Mouse (Mus musculus): ENCODE data around the gene Ntn5. TPM values are rescaled to one million over a fixed set of nuclear protein-coding genes. Genes with fewer than 3 reads are reported as not detected.

Gene Ntn5
- total and polyA plus RNA-seq, 3 experiments = 0.18 to 0.47 (median 0.26) TPM

GRCm38 (mm10) chr7:45733477-45733876, 49.7 kb downstream of the Ntn5 start:
- Histone ChIP-seq H3K9ac (ENCODE audit: low read depth, low read length) (no peak overlapping the region), H3K4me1 (ENCODE audit: control insufficient read depth, insufficient read depth, low read length) (no peaks in the 10 kb centered on the region), H3K27me3 (ENCODE audit: control insufficient read depth, insufficient read depth, low read length) (no peaks in the 10 kb centered on the region), H3K79me2 (replicated peaks; ENCODE audit: control insufficient read depth, insufficient read depth, low read length) (no peaks in the 10 kb centered on the region), H3K27ac (no peak overlapping the region), H3K4me3 (no peak overlapping the region), H3K36me3 (ENCODE audit: control insufficient read depth, insufficient read depth, low read length) (no peaks in the 10 kb centered on the region)
- no peak for DNase-seq
- TF ChIP-seq CTCF (IDR thresholded peaks at IDR 0.05) (no peak), EP300 (IDR thresholded peaks at IDR 0.05; ENCODE audit: insufficient read depth, low read depth, low read length) (no peak), POLR2A (IDR thresholded peaks at IDR 0.05; ENCODE audit: insufficient read depth, low read depth, low read length) (no peak)
- intact Hi-C loops (cut with DNase I) = no loop called here
- 66% methylated on average over 5 of the region's 5 CpGs for WGBS

DNA sequence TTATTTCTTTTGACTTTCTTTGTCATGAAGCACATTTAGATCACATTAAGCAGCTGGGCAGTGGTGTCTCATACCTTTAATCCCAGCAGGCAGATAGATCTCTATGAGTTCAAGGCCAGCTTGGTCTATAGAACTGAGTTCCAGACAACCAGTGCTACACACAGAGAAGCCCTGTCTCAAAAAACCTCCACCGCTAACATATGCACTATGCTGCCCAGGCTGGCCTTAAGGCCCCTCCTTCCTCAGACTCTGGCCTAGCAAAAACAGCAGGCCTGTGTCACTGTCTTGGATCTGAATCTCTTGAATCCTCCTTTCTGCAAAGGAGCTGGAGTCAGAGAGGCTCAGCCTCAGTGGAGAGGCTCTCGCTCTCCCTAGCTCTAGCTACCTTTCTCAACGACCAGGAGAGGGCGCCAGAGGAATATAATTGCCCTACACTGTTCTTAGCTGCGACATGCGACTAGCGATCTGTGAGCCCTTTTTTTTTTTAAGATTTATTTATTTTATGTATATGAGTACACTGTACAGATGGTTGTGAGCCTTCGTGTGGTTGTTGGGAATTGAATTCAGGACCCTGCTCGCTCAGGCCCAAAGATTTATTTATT, 55.4 kb downstream of the Ntn5 start:
- no peak overlapping the region for H3K9ac ChIP-seq (ENCODE audit: low read depth, low read length)
- H3K4me1 ChIP-seq (ENCODE audit: control insufficient read depth, insufficient read depth, low read length) = no peaks in the 10 kb centered on the region
- H3K4me3 ChIP-seq = no peak overlapping the region
- no peaks in the 10 kb centered on the region for H3K36me3 ChIP-seq (ENCODE audit: control insufficient read depth, insufficient read depth, low read length)
- WGBS = 7% methylated on average over 9 of the region's 9 CpGs
- intact Hi-C loops (cut with DNase I) = loop anchor here (1.0 to 2.0 kb wide), 3 partner anchors 62 to 270 kb away; no protein-coding TSS in a partner anchor
- no peaks in the 10 kb centered on the region for H3K79me2 ChIP-seq (replicated peaks; ENCODE audit: control insufficient read depth, insufficient read depth, low read length)
- TF ChIP-seq CTCF (IDR thresholded peaks at IDR 0.05) (peak; percentile 91), EP300 (IDR thresholded peaks at IDR 0.05; ENCODE audit: insufficient read depth, low read depth, low read length) (peak; percentile 72; the same call in 1 of the 2 replicates), POLR2A (IDR thresholded peaks at IDR 0.05; ENCODE audit: insufficient read depth, low read depth, low read length) (no peak)
- peak; percentile 73 to 74 for DNase-seq
- H3K27ac ChIP-seq = no peak overlapping the region
- no peaks in the 10 kb centered on the region for H3K27me3 ChIP-seq (ENCODE audit: control insufficient read depth, insufficient read depth, low read length)

DNA sequence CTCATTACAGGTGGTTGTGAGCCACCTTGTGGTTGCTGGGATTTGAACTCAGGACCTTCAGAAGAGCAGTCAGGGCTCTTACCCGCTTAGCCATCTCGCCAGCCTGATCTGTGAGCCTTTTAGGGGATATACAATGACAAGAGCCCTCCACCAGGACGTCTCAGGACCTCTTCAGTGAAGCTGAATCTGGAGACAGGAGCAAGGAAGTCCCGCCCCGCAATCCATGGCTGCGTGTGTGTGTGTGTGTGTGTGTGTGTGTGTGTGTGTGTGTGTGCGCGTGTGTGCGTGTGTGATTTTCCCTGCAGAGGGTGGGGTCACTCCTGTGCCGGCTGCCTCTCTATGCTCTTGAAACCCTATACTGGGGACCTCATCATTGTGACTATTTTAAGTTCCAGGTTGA, 56.0 kb downstream of the Ntn5 start:
- 69% methylated on average over 10 of the region's 10 CpGs for WGBS
- no peak overlapping the region for H3K27ac ChIP-seq
- intact Hi-C loops (cut with DNase I) = loop anchor here (1.0 to 2.0 kb wide), 3 partner anchors 61 to 269 kb away; no protein-coding TSS in a partner anchor
- no peak overlapping the region for H3K4me3 ChIP-seq
- H3K79me2 ChIP-seq (replicated peaks; ENCODE audit: control insufficient read depth, insufficient read depth, low read length) = no peaks in the 10 kb centered on the region
- H3K9ac ChIP-seq (ENCODE audit: low read depth, low read length) = no peak overlapping the region
- no peaks in the 10 kb centered on the region for H3K27me3 ChIP-seq (ENCODE audit: control insufficient read depth, insufficient read depth, low read length)
- TF ChIP-seq CTCF (IDR thresholded peaks at IDR 0.05) (no peak), EP300 (IDR thresholded peaks at IDR 0.05; ENCODE audit: insufficient read depth, low read depth, low read length) (no peak), POLR2A (IDR thresholded peaks at IDR 0.05; ENCODE audit: insufficient read depth, low read depth, low read length) (no peak)
- no peak for DNase-seq
- no peaks in the 10 kb centered on the region for H3K4me1 ChIP-seq (ENCODE audit: control insufficient read depth, insufficient read depth, low read length)
- H3K36me3 ChIP-seq (ENCODE audit: control insufficient read depth, insufficient read depth, low read length) = no peaks in the 10 kb centered on the region

GRCm38 (mm10) chr7:45741308-45741707, 57.5 kb downstream of the Ntn5 start:
- H3K36me3 ChIP-seq (ENCODE audit: control insufficient read depth, insufficient read depth, low read length) = no peaks in the 10 kb centered on the region
- no peak for DNase-seq
- no peak overlapping the region for H3K9ac ChIP-seq (ENCODE audit: low read depth, low read length)
- no peaks in the 10 kb centered on the region for H3K27me3 ChIP-seq (ENCODE audit: control insufficient read depth, insufficient read depth, low read length)
- no peak overlapping the region for H3K27ac ChIP-seq
- intact Hi-C loops (cut with DNase I) = no loop called here
- H3K4me1 ChIP-seq (ENCODE audit: control insufficient read depth, insufficient read depth, low read length) = no peaks in the 10 kb centered on the region
- H3K4me3 ChIP-seq = no peak overlapping the region
- H3K79me2 ChIP-seq (replicated peaks; ENCODE audit: control insufficient read depth, insufficient read depth, low read length) = no peaks in the 10 kb centered on the region
- TF ChIP-seq CTCF (IDR thresholded peaks at IDR 0.05) (no peak), POLR2A (IDR thresholded peaks at IDR 0.05; ENCODE audit: insufficient read depth, low read depth, low read length) (no peak), EP300 (IDR thresholded peaks at IDR 0.05; ENCODE audit: insufficient read depth, low read depth, low read length) (no peak)
- WGBS = 83% methylated on average over 12 of the region's 12 CpGs

- TF ChIP-seq POLR2A (IDR thresholded peaks at IDR 0.05; ENCODE audit: insufficient read depth, low read depth, low read length) (0 out of 2 replicates have a peak, but pooled peaks have one; percentile 49), EP300 (IDR thresholded peaks at IDR 0.05; ENCODE audit: insufficient read depth, low read depth, low read length) (no peak)
- 46% methylated on average over 11 of the region's 11 CpGs for WGBS
- intact Hi-C loops (cut with DNase I) = no loop called here
Measured at GRCm38 (mm10) chr7:45741777-45742176, 58.0 kb downstream of the Ntn5 start.

DNA sequence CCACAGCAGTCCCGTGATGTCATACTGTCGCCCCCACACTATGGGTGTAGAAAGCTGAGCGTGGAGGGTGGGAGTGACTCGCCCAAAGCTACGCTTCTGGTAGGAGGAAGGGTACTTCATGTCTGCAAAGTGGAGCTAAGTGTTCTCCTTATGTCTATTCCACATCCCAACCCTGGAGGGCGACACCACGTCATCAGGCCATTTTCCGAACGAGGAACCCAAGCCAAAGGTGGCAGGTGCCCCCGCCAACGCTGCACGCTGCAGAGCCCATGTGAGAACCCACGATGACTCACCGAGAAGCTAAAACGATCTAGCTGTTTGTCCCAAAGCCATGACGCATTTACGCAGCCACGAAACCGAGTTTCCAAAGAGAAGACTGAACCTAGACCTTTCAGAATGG, 58.5 kb downstream of the Ntn5 start:
- H3K79me2 ChIP-seq (replicated peaks; ENCODE audit: control insufficient read depth, insufficient read depth, low read length) = no peaks in the 10 kb centered on the region
- H3K27me3 ChIP-seq (ENCODE audit: control insufficient read depth, insufficient read depth, low read length) = no peaks in the 10 kb centered on the region
- H3K4me1 ChIP-seq (ENCODE audit: control insufficient read depth, insufficient read depth, low read length) = no peaks in the 10 kb centered on the region
- no peak overlapping the region for H3K27ac ChIP-seq
- H3K9ac ChIP-seq (ENCODE audit: low read depth, low read length) = no peak overlapping the region
- TF ChIP-seq CTCF (IDR thresholded peaks at IDR 0.05) = no peak
- no peak for TF ChIP-seq POLR2A (IDR thresholded peaks at IDR 0.05; ENCODE audit: insufficient read depth, low read depth, low read length)
- no peak for TF ChIP-seq EP300 (IDR thresholded peaks at IDR 0.05; ENCODE audit: insufficient read depth, low read depth, low read length)
- DNase-seq = no peak
- WGBS = 30% methylated on average over 19 of the region's 19 CpGs
- no peaks in the 10 kb centered on the region for H3K36me3 ChIP-seq (ENCODE audit: control insufficient read depth, insufficient read depth, low read length)
- no peak overlapping the region for H3K4me3 ChIP-seq
- intact Hi-C loops (cut with DNase I) = no loop called here

More at GRCm38 (mm10) chr7:45741777-45742176, 58.0 kb downstream of the Ntn5 start:
- H3K79me2 ChIP-seq (replicated peaks; ENCODE audit: control insufficient read depth, insufficient read depth, low read length) = no peaks in the 10 kb centered on the region
- no peaks in the 10 kb centered on the region for H3K4me1 ChIP-seq (ENCODE audit: control insufficient read depth, insufficient read depth, low read length)
- no peaks in the 10 kb centered on the region for H3K36me3 ChIP-seq (ENCODE audit: control insufficient read depth, insufficient read depth, low read length)
- H3K27ac ChIP-seq = no peak overlapping the region
- H3K27me3 ChIP-seq (ENCODE audit: control insufficient read depth, insufficient read depth, low read length) = no peaks in the 10 kb centered on the region
- H3K9ac ChIP-seq (ENCODE audit: low read depth, low read length) = no peak overlapping the region
- no peak overlapping the region for H3K4me3 ChIP-seq
- no peak for DNase-seq

Other genes with a start within 250 kb of the Ntn5 start
Only the 30 nearest of the 36 such genes appear.
- not detected for gene Tulp2, start 202.1 kb upstream of the Ntn5 start, total RNA-seq (2021)
- 0.20 and 0.27 TPM in 2 replicates for gene Tulp2, start 202.1 kb upstream of the Ntn5 start, polyA plus RNA-seq (2012; rRNA removed)
- 1 to 10 TPM; 4.8 to 8.1 TPM for gene Gm45808, start 197.2 kb upstream of the Ntn5 start, total RNA-seq (2021)
- 1.6 and 2.5 TPM in 2 replicates for gene Gm45808, start 197.2 kb upstream of the Ntn5 start, polyA plus RNA-seq (2012; rRNA removed)
- gene Dhdh, start 195.2 kb upstream of the Ntn5 start, total RNA-seq (2021) = 1 to 10 TPM; 8.2 to 8.9 TPM
- 6.4 and 10.1 TPM in 2 replicates for gene Dhdh, start 195.2 kb upstream of the Ntn5 start, polyA plus RNA-seq (2012; rRNA removed)
- gene Nucb1, start 173.6 kb upstream of the Ntn5 start, total RNA-seq (2021) = 100 to 1,000 TPM; 132 to 152 TPM
- 158 and 177 TPM in 2 replicates for gene Nucb1, start 173.6 kb upstream of the Ntn5 start, polyA plus RNA-seq (2012; rRNA removed)
- 10 to 100 TPM; 27.3 to 29.6 TPM for gene Ppp1r15a, start 157.8 kb upstream of the Ntn5 start, total RNA-seq (2021)
- gene Ppp1r15a, start 157.8 kb upstream of the Ntn5 start, polyA plus RNA-seq (2012; rRNA removed) = 20.9 and 36.0 TPM in 2 replicates
- gene Plekha4, start 157.7 kb upstream of the Ntn5 start, total RNA-seq (2021) = 1 to 10 TPM; 2.9 to 3.2 TPM
- gene Plekha4, start 157.7 kb upstream of the Ntn5 start, polyA plus RNA-seq (2012; rRNA removed) = 6.7 and 7.2 TPM in 2 replicates
- gene Hsd17b14, start 129.1 kb upstream of the Ntn5 start, total RNA-seq (2021) = under 1 TPM in 1 of 2 experiments, not detected in 1; 0.76 TPM
- gene Hsd17b14, start 129.1 kb upstream of the Ntn5 start, polyA plus RNA-seq (2012; rRNA removed) = 0.45 and 0.47 TPM in 2 replicates
- gene Bcat2, start 113.9 kb upstream of the Ntn5 start, total RNA-seq (2021) = 100 to 1,000 TPM; 219 to 306 TPM
- gene Bcat2, start 113.9 kb upstream of the Ntn5 start, polyA plus RNA-seq (2012; rRNA removed) = 142 and 198 TPM in 2 replicates
- gene Fgf21, start 68.5 kb upstream of the Ntn5 start, total RNA-seq (2021) = not detected
- not detected in 2 replicates for gene Fgf21, start 68.5 kb upstream of the Ntn5 start, polyA plus RNA-seq (2012; rRNA removed)
- not detected for gene Fut1, start 66.7 kb upstream of the Ntn5 start, total RNA-seq (2021)
- gene Fut1, start 66.7 kb upstream of the Ntn5 start, polyA plus RNA-seq (2012; rRNA removed) = 0.25 TPM in 1 of 2 replicates, not detected in the other
- gene Izumo1, start 62.2 kb upstream of the Ntn5 start, total RNA-seq (2021) = under 1 TPM; 0.26 to 0.27 TPM
- 0.29 and 0.70 TPM in 2 replicates for gene Izumo1, start 62.2 kb upstream of the Ntn5 start, polyA plus RNA-seq (2012; rRNA removed)
- gene Rasip1, start 56.5 kb upstream of the Ntn5 start, total RNA-seq (2021) = 10 to 100 TPM; 25.0 to 25.5 TPM
- 30.5 and 30.9 TPM in 2 replicates for gene Rasip1, start 56.5 kb upstream of the Ntn5 start, polyA plus RNA-seq (2012; rRNA removed)
- gene Mamstr, start 44.0 kb upstream of the Ntn5 start, total RNA-seq (2021) = 1 to 10 TPM; 3.8 to 4.0 TPM
- 11.3 and 12.0 TPM in 2 replicates for gene Mamstr, start 44.0 kb upstream of the Ntn5 start, polyA plus RNA-seq (2012; rRNA removed)
- gene Fut2, start 17.6 kb upstream of the Ntn5 start, total RNA-seq (2021) = under 1 TPM; 0.50 to 0.60 TPM
- gene Fut2, start 17.6 kb upstream of the Ntn5 start, polyA plus RNA-seq (2012; rRNA removed) = 1.1 and 1.9 TPM in 2 replicates
- gene Sec1, start 10.4 kb downstream of the Ntn5 start, total RNA-seq (2021) = under 1 TPM; 0.16 to 0.25 TPM
- 0.16 and 0.41 TPM in 2 replicates for gene Sec1, start 10.4 kb downstream of the Ntn5 start, polyA plus RNA-seq (2012; rRNA removed)
- gene Car11, start 15.8 kb downstream of the Ntn5 start, total RNA-seq (2021) = 1 to 10 TPM; 5.2 to 6.8 TPM
- gene Car11, start 15.8 kb downstream of the Ntn5 start, polyA plus RNA-seq (2012; rRNA removed) = 10.6 and 14.4 TPM in 2 replicates
- gene Dbp, start 21.1 kb downstream of the Ntn5 start, total RNA-seq (2021) = 100 to 1,000 TPM in 1 of 2 experiments, 1 to 10 TPM in 1; 6.4 to 134 TPM
- 49.3 and 93.6 TPM in 2 replicates for gene Dbp, start 21.1 kb downstream of the Ntn5 start, polyA plus RNA-seq (2012; rRNA removed)
- 100 to 1,000 TPM; 496 to 617 TPM for gene Rpl18, start 31.4 kb downstream of the Ntn5 start, total RNA-seq (2021)
- gene Rpl18, start 31.4 kb downstream of the Ntn5 start, polyA plus RNA-seq (2012; rRNA removed) = 580 and 697 TPM in 2 replicates
- 10 to 100 TPM; 15.9 to 18.2 TPM for gene Sphk2, start 34.0 kb downstream of the Ntn5 start, total RNA-seq (2021)
- gene Sphk2, start 34.0 kb downstream of the Ntn5 start, polyA plus RNA-seq (2012; rRNA removed) = 24.1 and 24.9 TPM in 2 replicates
- gene Fam83e, start 37.2 kb downstream of the Ntn5 start, total RNA-seq (2021) = under 1 TPM; 0.13 to 0.34 TPM
- gene Fam83e, start 37.2 kb downstream of the Ntn5 start, polyA plus RNA-seq (2012; rRNA removed) = 0.64 and 1.1 TPM in 2 replicates
- gene Spaca4, start 41.8 kb downstream of the Ntn5 start, total RNA-seq (2021) = not detected
- gene Spaca4, start 41.8 kb downstream of the Ntn5 start, polyA plus RNA-seq (2012; rRNA removed) = not detected in 2 replicates
- under 1 TPM in 1 of 2 experiments, not detected in 1; 0.14 TPM for gene Lmtk3, start 99.7 kb downstream of the Ntn5 start, total RNA-seq (2021)
- gene Lmtk3, start 99.7 kb downstream of the Ntn5 start, polyA plus RNA-seq (2012; rRNA removed) = 0.18 and 0.67 TPM in 2 replicates
- gene Sult2b1, start 100.6 kb downstream of the Ntn5 start, total RNA-seq (2021) = not detected
- gene Sult2b1, start 100.6 kb downstream of the Ntn5 start, polyA plus RNA-seq (2012; rRNA removed) = 0.08 TPM in 1 of 2 replicates, not detected in the other
- gene Cyth2, start 130.6 kb downstream of the Ntn5 start, total RNA-seq (2021) = 10 to 100 TPM; 59.1 to 61.9 TPM
- 27.3 and 33.0 TPM in 2 replicates for gene Cyth2, start 130.6 kb downstream of the Ntn5 start, polyA plus RNA-seq (2012; rRNA removed)
- gene Kcnj14, start 140.8 kb downstream of the Ntn5 start, total RNA-seq (2021) = under 1 TPM; 0.66 to 0.89 TPM
- gene Kcnj14, start 140.8 kb downstream of the Ntn5 start, polyA plus RNA-seq (2012; rRNA removed) = 0.78 and 35.7 TPM in 2 replicates
- gene Grwd1, start 146.9 kb downstream of the Ntn5 start, total RNA-seq (2021) = 10 to 100 TPM; 11.8 to 13.1 TPM
- gene Grwd1, start 146.9 kb downstream of the Ntn5 start, polyA plus RNA-seq (2012; rRNA removed) = 9.1 and 9.4 TPM in 2 replicates
- 100 to 1,000 TPM; 107 to 126 TPM for gene Kdelr1, start 188.8 kb downstream of the Ntn5 start, total RNA-seq (2021)
- gene Kdelr1, start 188.8 kb downstream of the Ntn5 start, polyA plus RNA-seq (2012; rRNA removed) = 254 and 344 TPM in 2 replicates
- gene Grin2d, start 194.4 kb downstream of the Ntn5 start, total RNA-seq (2021) = under 1 TPM; 0.31 to 0.43 TPM
- 0.56 and 0.92 TPM in 2 replicates for gene Grin2d, start 194.4 kb downstream of the Ntn5 start, polyA plus RNA-seq (2012; rRNA removed)
- not detected for gene Syngr4, start 212.7 kb downstream of the Ntn5 start, total RNA-seq (2021)
- gene Syngr4, start 212.7 kb downstream of the Ntn5 start, polyA plus RNA-seq (2012; rRNA removed) = 0.38 and 0.53 TPM in 2 replicates
- 100 to 1,000 TPM; 113 to 132 TPM for gene Tmem143, start 212.9 kb downstream of the Ntn5 start, total RNA-seq (2021)
- gene Tmem143, start 212.9 kb downstream of the Ntn5 start, polyA plus RNA-seq (2012; rRNA removed) = 205 and 206 TPM in 2 replicates